Mouse (Mus musculus) liver, adult 2 months (tissue): ENCODE measurements at regions not wholly inside any gene's neighbourhood (a gene's known extent, or its start where the extent isn't known, plus 50 kb on each side); places are given as distances from the start of the nearest gene placed in this dataset.

Experiments
- DNase-seq: peaks from one replicate; pipeline ENCODE4 v3.0.0-alpha.2; 2011; ENCODE audit warnings: low read depth, low spot score; ENCODE audit errors: extremely low read depth
- H3K27ac ChIP-seq: fragments of 200-500 bp; replicated peaks from 2 replicates; pipeline ENCODE4 v1.5.1; 2012; ENCODE audit warnings: low read depth, mild to moderate bottlenecking, control low read depth, inconsistent platforms, low read length; ENCODE audit not compliant: insufficient read depth
- H3K27me3 ChIP-seq: fragments of 200-500 bp; 2 replicates; pipeline ENCODE4 v1.6.1; 2012; ENCODE audit warnings: mild to moderate bottlenecking, moderate library complexity, low read length, inconsistent platforms; ENCODE audit not compliant: control insufficient read depth, insufficient read depth
- H3K36me3 ChIP-seq: fragments of 200-500 bp; 2 replicates; pipeline ENCODE4 v1.6.1; 2012; ENCODE audit warnings: low read length, inconsistent platforms; ENCODE audit not compliant: control insufficient read depth, insufficient read depth
- H3K4me1 ChIP-seq: fragments of 200-500 bp; 2 replicates; pipeline ENCODE4 v1.6.1; 2011; ENCODE audit warnings: low read length; ENCODE audit not compliant: control insufficient read depth, insufficient read depth
- H3K4me3 ChIP-seq: fragments of 200-500 bp; 2 replicates; pipeline ENCODE4 v1.5.1; 2011; ENCODE audit warnings: low read depth, mild to moderate bottlenecking, control low read depth, low read length, moderate library complexity; ENCODE audit not compliant: insufficient read depth
- H3K79me2 ChIP-seq: fragments of 200-500 bp; 2 replicates; pipeline ENCODE4 v1.6.1; 2012; ENCODE audit warnings: inconsistent platforms, mild to moderate bottlenecking, low read length, moderate library complexity; ENCODE audit not compliant: control insufficient read depth, insufficient read depth
- H3K9ac ChIP-seq: fragments of 200-500 bp; 2 replicates; pipeline ENCODE4 v1.6.1; 2012; ENCODE audit warnings: low read depth, mild to moderate bottlenecking, control low read depth, inconsistent platforms, low read length
- CTCF ChIP-seq: fragments of 200-500 bp; IDR thresholded peaks from 2 replicates; pipeline ENCODE4 v1.5.1; 2011; ENCODE audit warnings: low read depth, low read length, control low read depth
- POLR2A ChIP-seq: fragments of 200-500 bp; IDR thresholded peaks from 2 replicates; pipeline ENCODE4 v1.6.1; 2011; ENCODE audit warnings: low read length, control low read depth; ENCODE audit not compliant: insufficient read depth; ENCODE audit errors: extremely low read depth
- WGBS: fragments of 180-500 bp; shearing (Covaris S2); methylation state at CpG from one replicate; pipeline ENCODE4 v1.1.7; 2018; 5-methylcytosine and 5-hydroxymethylcytosine counted together

- Histone ChIP-seq H3K27me3 (no peaks in the 10 kb centered on the region), H3K36me3 (no peaks in the 10 kb centered on the region), H3K9ac (no peak overlapping the region), H3K79me2 (no peaks in the 10 kb centered on the region), H3K27ac (no peak overlapping the region), H3K4me1 (no peaks in the 10 kb centered on the region), H3K4me3 (no peak overlapping the region)
- 91% methylated on average over 4 of the region's 4 CpGs for WGBS
- no peak for DNase-seq
- TF ChIP-seq CTCF (no peak), POLR2A (no peak)
Observed at GRCm38 (mm10) chr11:8377301-8377700, 287.0 kb downstream of the Tns3 start.

DNA sequence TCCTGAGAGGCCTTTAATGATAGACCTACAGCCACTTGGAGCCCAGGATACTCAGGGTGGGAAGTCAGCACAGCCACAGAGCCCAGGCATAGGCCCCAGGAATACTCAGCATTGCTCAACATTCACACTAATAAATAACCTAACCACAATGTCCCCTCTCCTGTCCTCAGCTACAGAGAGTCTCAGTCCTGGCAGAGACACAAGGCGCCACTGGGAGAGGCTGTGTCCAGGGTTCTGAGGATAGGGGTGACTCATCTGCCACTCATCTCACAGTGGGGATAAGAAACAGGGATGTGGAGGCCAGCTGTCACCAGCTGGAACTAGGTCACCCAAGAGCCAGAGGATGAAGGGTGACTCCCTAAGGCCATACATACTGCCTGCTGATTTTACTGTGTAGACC is 298.8 kb downstream of the Tns3 start:
- H3K27ac ChIP-seq: no peak overlapping the region
- H3K79me2 ChIP-seq: no peaks in the 10 kb centered on the region
- H3K27me3 ChIP-seq: no peaks in the 10 kb centered on the region
- no peak overlapping the region for H3K4me3 ChIP-seq
- TF ChIP-seq POLR2A: no peak
- no peak for TF ChIP-seq CTCF
- H3K9ac ChIP-seq: no peak overlapping the region
- no peak for DNase-seq
- H3K36me3 ChIP-seq: no peaks in the 10 kb centered on the region
- 88% methylated on average over 1 of the region's 1 CpGs for WGBS
- H3K4me1 ChIP-seq: no peaks in the 10 kb centered on the region

- Histone ChIP-seq H3K36me3 (no peaks in the 10 kb centered on the region), H3K27ac (no peak overlapping the region), H3K27me3 (no peaks in the 10 kb centered on the region), H3K4me1 (no peaks in the 10 kb centered on the region), H3K9ac (no peak overlapping the region), H3K79me2 (no peaks in the 10 kb centered on the region), H3K4me3 (no peak overlapping the region)
- DNase-seq: no peak
- TF ChIP-seq POLR2A: no peak
- no peak for TF ChIP-seq CTCF
- WGBS: 81% methylated on average over 9 of the region's 9 CpGs
Observed at GRCm38 (mm10) chr11:8364703-8365433, 299.5 kb downstream of the Tns3 start.

DNA sequence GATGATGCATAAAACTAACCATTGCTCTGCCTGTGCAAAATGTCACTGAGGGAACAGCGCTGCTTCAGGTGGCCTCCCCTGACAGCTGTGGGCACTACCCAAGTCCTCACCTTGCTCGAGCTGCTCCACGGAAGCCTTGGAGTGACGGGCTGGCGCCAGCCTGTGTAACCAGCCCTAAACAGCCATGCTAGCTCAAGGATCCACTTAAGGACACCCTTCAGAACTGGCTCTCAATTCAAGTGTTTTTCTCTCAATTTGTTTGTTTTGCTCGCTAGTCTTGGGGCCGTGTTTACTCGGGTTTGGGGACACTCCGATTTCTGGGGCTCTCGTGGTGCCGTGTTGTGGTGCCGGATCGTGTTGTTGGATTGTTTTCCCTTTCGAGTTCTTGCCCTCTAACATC is 319.4 kb downstream of the Tns3 start:
- Histone ChIP-seq H3K4me1 (no peaks in the 10 kb centered on the region), H3K9ac (no peak overlapping the region), H3K79me2 (no peaks in the 10 kb centered on the region), H3K36me3 (no peaks in the 10 kb centered on the region), H3K4me3 (no peak overlapping the region), H3K27me3 (no peaks in the 10 kb centered on the region), H3K27ac (no peak overlapping the region)
- WGBS: 78% methylated on average over 14 of the region's 14 CpGs
- TF ChIP-seq POLR2A (no peak), CTCF (no peak)
- no peak for DNase-seq

- Histone ChIP-seq H3K4me3 (no peak overlapping the region), H3K27me3 (no peaks in the 10 kb centered on the region), H3K4me1 (no peaks in the 10 kb centered on the region), H3K79me2 (no peaks in the 10 kb centered on the region), H3K36me3 (no peaks in the 10 kb centered on the region), H3K27ac (no peak overlapping the region), H3K9ac (no peak overlapping the region)
- DNase-seq: peak; percentile 26
- TF ChIP-seq CTCF (peak; percentile 52), POLR2A (no peak)
- WGBS: 56% methylated on average over 14 of the region's 14 CpGs
Observed at GRCm38 (mm10) chr11:8302347-8303188, 361.8 kb downstream of the Tns3 start.

DNA sequence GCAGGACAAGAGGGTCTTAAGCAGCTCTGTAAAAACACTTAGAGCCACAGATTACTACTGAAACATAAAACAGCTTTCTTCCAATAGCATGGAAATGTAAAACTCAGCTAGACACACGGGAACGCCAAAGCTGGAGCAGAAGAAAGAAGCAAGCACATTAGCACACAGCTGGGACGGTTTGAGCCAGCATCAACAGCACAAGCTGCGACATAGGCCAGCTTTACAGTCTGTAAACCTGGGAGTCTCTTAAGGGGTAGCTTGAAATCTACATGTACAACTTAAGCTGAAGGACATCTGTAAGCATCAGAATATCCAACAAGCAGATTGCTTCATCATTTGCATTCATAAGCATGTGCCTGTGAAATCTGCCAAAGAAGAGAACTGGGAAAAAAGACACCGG is 366.9 kb downstream of the Tns3 start:
- Histone ChIP-seq H3K27me3 (no peaks in the 10 kb centered on the region), H3K9ac (no peak overlapping the region), H3K79me2 (no peaks in the 10 kb centered on the region), H3K4me3 (no peak overlapping the region), H3K27ac (no peak overlapping the region), H3K4me1 (no peaks in the 10 kb centered on the region), H3K36me3 (no peaks in the 10 kb centered on the region)
- 79% methylated on average over 5 of the region's 5 CpGs for WGBS
- DNase-seq: no peak
- no peak for TF ChIP-seq CTCF
- TF ChIP-seq POLR2A: no peak
